Mouse (Mus musculus) retina, postnatal 7 days (tissue): Measurements from ENCODE around the gene Degs2.
"Not testable (repeated sequence)": the region's sequence is repeated elsewhere in the genome, so short reads cannot be mapped to it uniquely, and the experiment has no call there.

Source experiments
- DNase-seq: peaks from one replicate; pipeline ENCODE4 v3.0.0-alpha.2; 2012; ENCODE audit warnings: low read depth, low spot score

Gene Degs2

GRCm38 (mm10) chr12:108702185-108702584 lies at the start of gene Degs2:
Gene Degs2, minus strand, starts transcription at chr12:108702315.
- no peak for DNase-seq

DNA sequence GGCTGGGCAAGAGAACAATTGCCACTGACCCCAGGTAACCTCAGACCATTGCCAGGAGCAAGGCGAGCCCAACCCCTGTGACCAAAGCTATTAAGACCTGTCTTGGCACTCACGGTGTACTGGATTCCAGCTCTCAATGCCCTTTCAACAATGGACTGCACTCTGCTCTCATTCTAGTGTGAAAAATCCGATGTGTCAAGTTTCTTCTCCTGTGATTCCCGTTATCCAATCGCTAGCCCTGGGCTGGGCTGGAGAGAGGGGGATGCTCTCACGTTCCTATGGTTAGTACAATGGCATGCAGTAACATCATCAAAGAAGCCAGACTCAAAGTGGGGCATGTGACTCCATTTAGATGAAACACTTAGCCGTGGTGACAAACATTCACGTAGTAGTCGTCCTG lies 49.7 kb upstream of the Degs2 start:
- no peak for DNase-seq

DNA sequence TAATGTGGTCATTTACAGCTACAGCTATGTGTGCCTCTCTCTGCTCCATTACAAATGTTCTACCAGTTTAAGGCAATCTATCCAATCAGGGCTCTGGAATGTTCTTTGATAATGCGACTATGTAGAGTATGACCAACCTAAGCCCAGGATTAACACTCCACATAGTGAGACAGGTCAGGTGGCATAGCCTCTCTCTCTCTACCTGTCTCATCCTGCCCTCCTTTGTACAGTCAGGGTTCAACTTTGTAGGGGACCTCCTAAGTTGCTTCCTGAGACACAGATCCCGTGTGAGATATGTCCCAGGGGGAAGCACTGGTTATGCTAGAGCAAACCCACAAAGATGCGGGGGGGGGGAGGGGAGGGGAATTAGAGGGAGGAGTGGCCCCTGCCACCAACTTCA lies 48.1 kb upstream of the Degs2 start:
- DNase-seq = no peak

DNA sequence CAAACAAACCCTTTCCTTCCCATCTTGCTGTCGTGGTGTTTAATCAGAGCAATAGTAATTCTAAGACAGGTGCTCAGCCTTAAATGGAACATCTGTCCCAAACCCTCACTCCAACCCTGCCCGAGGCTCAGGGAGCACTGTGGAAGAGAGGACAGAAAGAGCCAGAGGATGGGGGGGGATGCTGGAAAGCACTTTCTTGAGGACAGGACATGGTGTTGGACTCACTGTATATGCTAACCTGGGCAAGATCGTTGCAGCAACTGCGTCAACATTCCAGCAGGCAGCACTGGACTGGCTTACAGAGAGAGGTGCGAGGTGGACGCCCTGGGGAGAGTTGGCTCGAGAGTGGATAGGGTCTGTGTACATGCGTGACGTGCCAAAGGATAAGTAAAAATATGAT lies 47.3 kb upstream of the Degs2 start:
- DNase-seq = no peak

DNA sequence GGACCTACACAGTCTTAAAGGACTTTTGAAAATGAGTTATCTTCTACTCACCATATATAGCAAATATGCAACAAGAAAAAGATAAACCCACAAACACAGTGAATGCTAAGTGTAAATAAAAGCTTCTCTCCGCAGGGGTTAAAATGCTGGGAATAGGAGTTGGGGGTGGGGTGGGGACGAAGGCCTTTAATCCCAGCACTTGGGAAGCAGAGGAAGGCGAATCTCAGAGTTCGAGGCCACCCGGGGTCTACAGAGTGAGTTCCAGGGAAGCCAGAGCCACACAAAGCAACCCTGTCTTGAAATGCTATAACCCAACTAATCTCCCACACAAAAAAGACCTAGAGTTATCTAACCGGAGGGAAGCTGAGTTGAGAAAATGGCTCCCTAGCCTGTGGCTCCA lies 46.9 kb upstream of the Degs2 start:
- no peak for DNase-seq

GRCm38 (mm10) chr12:108745990-108746389 lies 43.9 kb upstream of the Degs2 start:
- no peak for DNase-seq

DNA sequence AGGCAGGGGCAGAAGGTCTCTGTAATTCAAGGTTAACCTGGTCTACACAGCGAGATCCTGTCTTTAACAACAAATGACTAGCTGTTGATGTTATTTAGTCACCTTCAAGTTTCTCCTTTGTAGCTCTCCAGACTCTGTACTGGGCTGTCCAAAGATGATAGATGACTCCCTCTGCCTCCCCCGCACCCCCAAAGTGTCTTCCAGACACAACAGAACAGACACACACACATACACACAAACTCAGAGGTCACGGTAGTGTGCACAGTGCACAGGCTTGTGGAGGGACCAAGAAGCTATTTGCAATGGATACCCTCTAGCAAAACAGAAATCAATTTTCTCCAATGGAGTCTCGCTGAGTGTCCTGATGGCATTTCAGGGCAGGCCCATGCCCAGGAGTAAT lies 40.1 kb upstream of the Degs2 start:
- DNase-seq = no peak

GRCm38 (mm10) chr12:108741472-108741871 lies 39.4 kb upstream of the Degs2 start:
- no peak for DNase-seq

- no peak for DNase-seq
Measured at GRCm38 (mm10) chr12:108738745-108739144, 36.6 kb upstream of the Degs2 start.

- no peak for DNase-seq
Measured at GRCm38 (mm10) chr12:108737838-108738237, 35.7 kb upstream of the Degs2 start.

GRCm38 (mm10) chr12:108734386-108734785 lies 32.3 kb upstream of the Degs2 start:
- no peak for DNase-seq

DNA sequence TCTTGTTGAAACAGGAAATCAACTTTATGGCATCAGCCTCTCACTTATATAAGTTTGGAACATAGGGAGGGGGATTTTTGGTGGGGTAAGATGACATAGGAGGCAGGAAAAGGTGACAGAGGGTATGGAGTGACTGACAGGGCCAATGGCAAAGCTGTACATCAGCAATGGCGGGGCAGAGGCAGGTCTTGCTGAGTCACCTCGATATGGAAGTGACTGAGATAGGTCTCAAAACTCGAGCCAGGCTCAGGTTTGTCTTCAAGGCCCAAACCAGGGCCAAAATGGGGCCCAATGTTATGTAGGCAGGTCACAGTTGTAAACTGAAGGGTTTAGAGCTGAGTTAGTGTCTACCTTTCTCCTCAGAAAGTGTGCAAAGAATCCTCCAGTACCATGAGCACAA lies 21.7 kb upstream of the Degs2 start:
- no peak for DNase-seq

DNA sequence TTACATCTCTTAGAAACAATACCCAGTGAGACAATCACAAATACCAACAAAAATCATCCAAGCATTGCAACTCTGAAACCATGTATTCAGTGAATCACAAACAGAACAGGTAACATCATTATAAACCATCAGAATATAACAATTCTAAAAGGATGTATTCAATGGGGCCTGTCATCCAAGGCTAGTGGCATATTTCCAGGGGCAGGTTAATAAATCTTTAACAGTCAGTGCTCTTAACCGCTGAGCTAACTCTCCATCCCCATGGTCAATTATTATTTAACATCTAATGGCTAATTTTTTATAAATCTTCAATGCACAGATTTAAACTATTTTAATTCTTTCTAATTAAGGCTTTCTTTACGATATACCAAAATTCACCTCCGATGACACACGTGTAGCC lies 20.3 kb upstream of the Degs2 start:
- DNase-seq = no peak

DNA sequence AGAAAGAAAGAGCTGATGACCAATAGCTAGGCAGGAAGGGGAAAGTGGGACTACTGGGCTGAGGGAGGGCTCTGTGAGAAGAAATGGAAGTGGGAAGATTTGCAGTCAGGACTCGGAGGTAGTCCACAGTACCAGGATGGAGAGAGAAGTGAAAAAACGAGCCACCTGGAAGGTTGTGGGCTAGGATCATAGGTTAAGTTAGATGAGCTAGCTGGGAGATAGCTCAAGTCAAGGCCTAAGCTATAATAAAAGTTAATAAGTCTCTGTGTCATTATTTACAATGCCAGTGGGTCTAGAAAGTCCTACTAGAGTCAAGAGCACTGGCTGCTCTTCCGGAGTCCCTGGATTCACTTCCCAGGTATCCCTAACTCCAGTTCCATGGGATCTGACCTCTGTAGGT lies 16.4 kb upstream of the Degs2 start:
- no peak for DNase-seq

- no peak for DNase-seq
Measured at GRCm38 (mm10) chr12:108715854-108716253, 13.7 kb upstream of the Degs2 start.

- not testable (repeated sequence) for DNase-seq
Measured at GRCm38 (mm10) chr12:108713972-108714371, 11.9 kb upstream of the Degs2 start.

GRCm38 (mm10) chr12:108712481-108712880 lies 10.4 kb upstream of the Degs2 start:
- DNase-seq = no peak

DNA sequence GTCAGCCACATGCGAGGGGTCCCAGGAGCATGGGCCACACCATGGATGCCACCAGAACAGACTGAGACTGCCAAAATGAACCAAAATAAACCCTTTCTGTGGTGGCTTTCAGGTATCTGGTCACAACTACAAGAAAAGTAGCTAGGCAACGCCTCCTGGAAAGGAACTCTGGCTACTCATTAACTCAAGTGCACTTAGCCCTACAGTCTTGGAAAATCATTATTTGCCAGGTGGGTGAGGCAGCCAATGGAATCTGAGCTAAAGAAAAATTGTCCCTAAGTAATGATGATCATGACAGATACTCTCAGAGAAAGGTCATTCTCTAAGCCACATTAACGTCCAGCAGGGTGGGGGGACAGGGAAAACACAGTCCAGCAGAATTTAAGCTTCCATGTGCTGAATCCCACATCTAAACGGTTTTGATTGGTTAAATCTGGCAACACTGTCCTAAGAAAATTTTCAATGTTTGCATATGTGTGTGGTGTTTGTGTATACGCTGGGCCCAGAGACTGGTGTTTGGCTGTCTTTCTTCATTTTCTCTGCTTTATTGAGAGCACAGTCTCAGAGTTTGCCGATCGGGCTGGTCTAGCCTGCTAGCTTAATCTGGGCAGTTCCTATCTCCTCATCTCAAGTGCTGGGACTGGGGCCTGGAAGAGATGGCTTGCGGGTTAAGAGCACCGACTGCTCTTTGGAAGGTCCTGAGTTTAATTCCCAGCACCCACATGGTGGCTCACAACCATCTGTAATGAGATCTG lies 8.9 kb upstream of the Degs2 start:
- DNase-seq = no peak

DNA sequence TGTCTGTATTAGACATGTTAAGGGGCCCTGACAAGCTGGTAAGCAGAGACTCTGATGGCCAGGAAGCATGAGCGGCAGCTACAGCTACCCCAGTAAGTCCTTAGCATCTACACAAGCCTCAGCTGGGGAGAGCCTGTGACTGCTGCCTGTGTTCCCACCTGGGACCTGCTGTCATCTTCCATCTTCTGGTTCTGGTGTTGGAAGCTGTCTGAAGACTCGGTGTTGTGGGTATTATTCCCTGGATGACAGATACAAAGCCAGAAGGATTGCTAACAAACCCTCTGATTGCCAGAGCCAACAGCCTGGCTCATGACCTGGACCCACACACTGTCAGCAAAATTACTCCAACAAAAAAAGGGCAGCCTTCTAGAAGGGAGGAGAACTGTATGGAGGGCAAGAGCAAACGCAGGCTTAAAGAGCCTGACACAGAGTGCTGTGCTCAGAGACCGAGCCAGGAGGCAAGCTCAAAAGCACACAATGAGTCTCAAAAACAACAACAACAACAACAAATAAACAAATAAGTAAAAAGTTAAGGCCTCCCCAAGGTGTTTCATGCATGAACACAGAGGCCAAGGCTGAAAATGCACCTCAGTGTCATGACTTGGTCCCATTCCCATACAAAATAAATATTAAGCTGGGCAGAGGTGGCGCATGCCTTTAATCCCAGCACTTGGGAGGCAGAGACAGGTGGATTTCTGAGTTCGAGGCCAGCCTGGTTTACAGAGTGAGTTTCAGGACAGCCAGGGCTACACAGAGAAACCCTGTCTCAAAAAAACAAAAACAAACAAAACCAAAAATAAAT lies 8.1 kb upstream of the Degs2 start:
- DNase-seq = no peak

DNA sequence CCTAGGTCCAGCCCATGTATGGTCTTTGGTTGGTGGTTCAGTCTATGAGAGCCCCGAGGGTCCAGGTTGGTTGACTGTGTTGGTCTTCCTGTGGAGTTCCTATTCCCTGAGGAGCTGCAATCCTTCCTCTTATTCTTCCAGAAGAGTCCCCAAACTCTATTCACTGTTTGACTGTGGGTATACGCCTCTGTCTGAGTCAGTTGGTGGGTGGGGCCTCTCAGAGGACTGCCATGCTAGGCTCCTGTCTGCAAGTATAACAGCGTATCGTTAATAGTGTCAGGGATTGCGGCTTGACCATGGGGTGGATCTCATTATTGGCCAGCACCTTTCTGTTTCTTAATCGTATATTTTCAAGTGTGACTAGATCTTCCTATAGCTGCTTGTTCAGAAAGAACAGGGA lies 7.3 kb upstream of the Degs2 start:
- DNase-seq = no peak

GRCm38 (mm10) chr12:108706129-108706528 lies 4.0 kb upstream of the Degs2 start:
- no peak for DNase-seq

GRCm38 (mm10) chr12:108705486-108705885 lies 3.4 kb upstream of the Degs2 start:
- DNase-seq = no peak

- DNase-seq = no peak
Measured at GRCm38 (mm10) chr12:108701221-108701620, 894 bp downstream of the Degs2 start.
